Mouse (Mus musculus) brain, adult 2 months (tissue): ENCODE results near the gene Pde4dip.

Source experiments
- DNase-seq: peaks from one replicate; pipeline ENCODE4 v3.0.0; 2011; ENCODE audit warnings: low read depth, low spot score

Gene Pde4dip

DNA sequence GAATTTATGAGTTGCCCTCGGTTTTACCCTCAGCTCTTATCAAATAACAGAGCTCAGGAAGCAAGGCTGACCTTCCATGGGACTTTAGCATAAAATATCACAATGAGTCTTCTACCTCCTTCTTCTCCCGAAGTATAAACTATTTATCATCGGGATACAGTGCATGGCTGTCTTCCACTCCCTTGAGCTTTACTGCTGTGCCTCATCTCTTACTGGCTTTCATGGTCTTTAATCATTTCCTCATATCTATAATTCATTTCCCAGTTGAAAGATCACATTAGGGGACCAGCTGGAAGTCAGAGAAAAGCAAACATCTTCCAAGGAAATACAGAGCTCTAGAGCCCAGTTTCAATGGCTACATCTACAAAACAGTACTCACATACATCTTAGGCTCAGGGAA is 239.5 kb downstream of the Pde4dip start:
- DNase-seq = no peak

DNA sequence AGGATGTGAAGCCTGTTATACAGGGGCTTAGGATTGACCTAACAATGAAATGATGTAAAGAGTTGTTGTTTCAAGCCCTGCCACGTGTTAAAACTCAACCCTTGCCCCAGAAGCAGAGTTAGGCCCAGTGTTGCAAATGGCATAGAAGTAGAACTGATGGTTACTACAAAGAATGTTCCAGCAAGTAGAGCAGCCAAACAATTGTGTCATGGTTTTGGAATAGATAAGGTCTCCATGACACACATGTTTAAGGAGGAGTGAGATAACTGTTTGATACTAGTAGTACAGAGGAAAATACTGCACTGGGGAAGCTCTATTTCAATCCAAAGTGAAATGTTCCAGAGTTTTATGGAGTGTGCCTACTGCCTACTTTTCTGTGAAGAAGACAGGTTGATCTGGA is 240.0 kb downstream of the Pde4dip start:
- no peak for DNase-seq

DNA sequence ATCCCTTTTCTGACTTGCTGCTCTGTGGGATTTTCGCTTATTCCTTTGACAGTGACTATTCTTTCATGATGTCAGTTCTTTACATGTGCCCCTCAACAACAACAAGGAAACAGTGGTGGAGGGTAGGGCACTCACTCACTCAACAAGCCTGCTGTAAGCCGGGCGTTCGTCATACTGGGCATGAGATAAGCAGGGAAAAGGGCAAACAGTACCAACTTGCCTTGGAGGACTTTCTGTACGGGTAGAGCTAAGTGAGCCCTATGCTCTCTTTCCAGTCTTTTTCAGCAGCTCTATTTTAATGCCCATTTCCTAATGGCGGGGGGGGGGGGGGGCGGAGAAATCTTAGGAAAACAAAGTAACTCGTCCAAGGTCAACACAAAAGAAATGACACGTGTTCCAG is 246.5 kb downstream of the Pde4dip start:
- no peak for DNase-seq

DNA sequence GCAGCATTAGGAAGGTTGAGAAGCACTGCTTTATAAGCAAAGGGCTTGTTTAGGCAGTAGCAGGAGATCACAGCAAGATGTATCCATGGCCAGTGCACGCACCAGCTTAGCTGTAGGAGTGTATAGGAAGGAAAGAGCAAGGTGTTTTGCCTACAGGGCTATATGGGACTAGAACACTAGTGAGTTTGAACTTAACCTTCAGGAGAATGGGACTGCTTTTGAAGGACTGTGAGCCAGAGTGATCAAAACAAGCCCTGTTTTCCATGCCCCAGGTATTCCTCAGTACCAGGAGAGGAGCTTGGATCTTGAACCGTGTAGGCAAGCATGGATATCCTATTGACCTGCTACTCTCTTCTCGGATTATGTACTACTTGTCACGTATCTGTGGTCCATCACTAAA is 247.1 kb downstream of the Pde4dip start:
- no peak for DNase-seq
